Comparison of ENCODE assay signal across 8 mouse cellular contexts in the genomic region with DNA sequence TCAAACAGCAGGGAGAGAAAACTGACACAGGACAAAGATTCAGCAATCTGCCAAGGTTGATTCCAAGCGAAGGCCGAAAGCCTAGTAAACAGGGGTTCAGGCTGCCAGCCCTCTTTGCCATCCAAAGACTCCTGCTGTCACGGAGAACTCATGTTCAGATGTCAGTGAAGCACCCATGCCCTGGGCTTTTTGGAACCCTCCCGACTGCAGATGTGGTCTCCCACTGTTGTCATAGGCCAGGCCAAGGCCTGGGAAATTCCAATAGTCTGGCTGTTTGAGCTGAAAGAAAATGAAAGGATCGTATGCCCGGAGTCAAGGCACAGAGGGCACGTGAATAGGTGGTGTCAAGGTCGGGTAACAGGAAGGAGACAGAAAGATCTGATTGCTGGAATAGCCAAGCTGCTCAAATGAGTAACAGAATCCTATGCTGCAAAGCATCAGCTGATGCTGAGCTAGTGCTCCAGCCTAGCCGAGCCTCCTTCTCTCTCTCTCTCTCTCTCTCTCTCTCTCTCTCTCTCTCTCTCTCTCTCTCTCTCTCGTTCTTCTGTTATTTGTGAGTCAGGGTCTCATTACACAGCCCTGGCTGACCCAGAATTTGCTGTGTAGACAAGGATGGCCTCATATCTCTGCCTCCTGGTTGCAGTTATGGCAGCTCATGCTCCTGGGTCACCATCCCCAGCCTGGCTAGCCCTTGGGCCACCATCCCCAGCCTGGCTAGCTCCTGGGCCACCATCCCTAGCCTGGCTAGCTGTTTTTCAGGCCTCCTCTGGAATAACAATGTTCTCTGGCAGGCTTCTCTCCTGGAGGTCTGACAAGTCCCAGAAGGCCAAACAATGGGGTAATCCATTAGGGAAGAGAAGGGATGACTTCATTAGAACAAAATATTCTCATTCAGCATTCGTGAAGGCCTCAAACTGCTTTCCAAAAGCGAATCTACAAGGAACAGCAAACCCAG. TPM values are rescaled to one million over a fixed set of nuclear protein-coding genes. Genes with fewer than 3 reads are reported as not detected.
DNase-seq lines count a peak whose midpoint lies in the region; ATAC-seq lines count a peak whose summit lies in the region.
"Had no signal": no experiment of that assay in that cellular context is flagged by ENCODE, and none has a peak within 500 bp of the region (broad histone marks: within the 10 kb centered on the region; RNA-seq: fewer than 3 reads in every experiment).

No protein-coding gene starts in this region.

- ATAC-seq in monocyte, adult 5-6 weeks (replicated peaks; ENCODE audit: insufficient number of reproducible peaks, low FRiP score, low TSS enrichment, poor library complexity, severe bottlenecking): no peak

- peak; percentile 37 for DNase-seq in lung, postnatal 14 days
- DNase-seq in lung, postnatal 25 days (ENCODE audit: low spot score): no peak
- peak; percentile 55 for DNase-seq in adrenal gland, adult 8-10 months
- DNase-seq in gastrocnemius, postnatal 10 days: peak; percentile 37
- peak; percentile 22 to 57 for DNase-seq in left cerebral cortex, postnatal 14 days (ENCODE audit: low spot score in 2 of 2)
- no peak for DNase-seq in thymus, postnatal 4 days
- DNase-seq: thymus, adult 18-20 months had no signal

- intact Hi-C loops in left cerebral cortex, postnatal 14 days (cut with DNase I): no loop called here

RNA-seq across cellular contexts. Expression of a gene that starts 9.1 kb away (rescaled TPM):
- 100 to 1,000 TPM in 2 of 4 experiments, 10 to 100 TPM in 2; 79.8 to 128 (median 106) TPM for total RNA-seq in adrenal gland, adult 8-10 months (2022)
- 10 to 100 TPM; 52.1 to 57.5 TPM for total RNA-seq in gastrocnemius, postnatal 10 days (2021)
- 100 to 1,000 TPM; 134 to 144 TPM for total RNA-seq in left cerebral cortex, postnatal 14 days (2021)
- 23.9 to 35.9 TPM (median 24.2 TPM) in 3 replicates for total RNA-seq in monocyte, adult 5-6 weeks (2017)

RNA-seq across cellular contexts. Expression of a gene that starts 26.0 kb away (rescaled TPM):
- 10 to 100 TPM; 31.1 to 42.8 (median 35.9) TPM for total RNA-seq in adrenal gland, adult 8-10 months (2022)
- total RNA-seq in gastrocnemius, postnatal 10 days (2021): 10 to 100 TPM; 28.5 to 33.8 TPM
- total RNA-seq in left cerebral cortex, postnatal 14 days (2021): 10 to 100 TPM; 18.2 to 20.7 TPM
- 7.5 to 14.9 TPM (median 11.4 TPM) in 3 replicates for total RNA-seq in monocyte, adult 5-6 weeks (2017)

Comparison
In these comparisons a context has a peak if more than half of its experiments do, and no peak if none do; other contexts are left out.
1. DNase-seq: peak in lung, postnatal 14 days (single experiment), adrenal gland, adult 8-10 months (single experiment), gastrocnemius, postnatal 10 days (single experiment) and left cerebral cortex, postnatal 14 days (2 of 2); none in lung, postnatal 25 days (single experiment) and thymus, postnatal 4 days (single experiment).